12 mouse cellular contexts compared by ENCODE assay signal in genomic region chr2:162914519-162914918, GRCm38 (mm10). TPM values are rescaled to one million over a fixed set of nuclear protein-coding genes. Genes with fewer than 3 reads are reported as not detected.
DNase-seq lines count a peak whose midpoint lies in the region; ATAC-seq lines count a peak whose summit lies in the region.
"Had no signal": no experiment of that assay in that cellular context is flagged by ENCODE, and none has a peak within 500 bp of the region (broad histone marks: within the 10 kb centered on the region; RNA-seq: fewer than 3 reads in every experiment).

No protein-coding gene starts in this region.

- H3K27ac ChIP-seq in kidney, embryonic 16.5 days (ENCODE audit: low read length): no peak overlapping the region
- H3K27ac ChIP-seq: hindbrain, embryonic 15.5 days; limb, embryonic 13.5 days; midbrain, embryonic 13.5 days had no signal

- no peak for ATAC-seq in kidney, embryonic 16.5 days (ENCODE audit: low FRiP score, low TSS enrichment)
- no peak for ATAC-seq in granulocyte monocyte progenitor cell, adult 5-6 weeks (replicated peaks; ENCODE audit: poor library complexity, severe bottlenecking)
- ATAC-seq: midbrain, embryonic 13.5 days had no signal

- H3K9me3 ChIP-seq in kidney, embryonic 16.5 days (ENCODE audit: low read length): no peaks in the 10 kb centered on the region
- H3K9me3 ChIP-seq: hindbrain, embryonic 15.5 days; limb, embryonic 13.5 days; midbrain, embryonic 13.5 days had no signal

- H3K27me3 ChIP-seq in kidney, embryonic 16.5 days (ENCODE audit: insufficient read depth, low read length): no peaks in the 10 kb centered on the region
- H3K27me3 ChIP-seq: hindbrain, embryonic 15.5 days; limb, embryonic 13.5 days had no signal

- H3K4me2 ChIP-seq in kidney, embryonic 16.5 days (replicated peaks; ENCODE audit: low read depth, low read length): no peak overlapping the region
- H3K4me2 ChIP-seq: hindbrain, embryonic 15.5 days; limb, embryonic 13.5 days; midbrain, embryonic 13.5 days had no signal

- WGBS in kidney, embryonic 16.5 days: 53% methylated on average over 2 of the region's 2 CpGs

- no peaks in the 10 kb centered on the region for H3K4me1 ChIP-seq in kidney, embryonic 16.5 days (ENCODE audit: insufficient read depth, low read length)
- H3K4me1 ChIP-seq: hindbrain, embryonic 15.5 days; limb, embryonic 13.5 days; midbrain, embryonic 13.5 days had no signal

- DNase-seq in embryo, embryonic 10 days (ENCODE audit: low spot score): peak; percentile 39
- DNase-seq in embryo, embryonic 9.5 days (ENCODE audit: extremely low spot score): no peak
- peak; percentile 64 for DNase-seq in kidney, adult 9 months
- DNase-seq in right cerebral cortex, postnatal 10 days (ENCODE audit: low spot score in 2 of 2): peak; percentile 44 to 55
- DNase-seq in right cerebral cortex, postnatal 4 days: no peak
- no peak for DNase-seq in natural killer cell, adult 2 months (ENCODE audit: low spot score in 2 of 2)
- DNase-seq: gastrocnemius, postnatal 36 days had no signal

- H3K9ac ChIP-seq in kidney, embryonic 16.5 days (replicated peaks; ENCODE audit: low read length): no peak overlapping the region
- H3K9ac ChIP-seq: hindbrain, embryonic 15.5 days; limb, embryonic 13.5 days; midbrain, embryonic 13.5 days had no signal

- no peak overlapping the region for H3K4me3 ChIP-seq in kidney, embryonic 16.5 days (ENCODE audit: low read length)
- H3K4me3 ChIP-seq: hindbrain, embryonic 15.5 days; limb, embryonic 13.5 days; midbrain, embryonic 13.5 days had no signal

- no peaks in the 10 kb centered on the region for H3K36me3 ChIP-seq in kidney, embryonic 16.5 days (ENCODE audit: insufficient read depth, low read length)
- H3K36me3 ChIP-seq: hindbrain, embryonic 15.5 days; limb, embryonic 13.5 days; midbrain, embryonic 13.5 days had no signal

RNA-seq across cellular contexts. Expression of gene Srsf6, which starts 16.8 kb away (rescaled TPM):
- 206 and 214 TPM in 2 replicates for polyA plus RNA-seq in kidney, embryonic 16.5 days (2015; fragmentation: Nextera tagmentation; extraction: Ambion mirVana)
- 240 and 262 TPM in 2 replicates for total RNA-seq in granulocyte monocyte progenitor cell, adult 5-6 weeks (2014; fragmentation: Nextera tagmentation)
- total RNA-seq in granulocyte monocyte progenitor cell, adult 5-6 weeks (2017): 224 and 259 TPM in 2 replicates

RNA-seq across cellular contexts. Expression of gene L3mbtl1, which starts 28.8 kb away (rescaled TPM):
- polyA plus RNA-seq in kidney, embryonic 16.5 days (2015; fragmentation: Nextera tagmentation; extraction: Ambion mirVana): 0.09 and 0.14 TPM in 2 replicates
- total RNA-seq in granulocyte monocyte progenitor cell, adult 5-6 weeks (2014; fragmentation: Nextera tagmentation): not detected in 2 replicates
- not detected in 2 replicates for total RNA-seq in granulocyte monocyte progenitor cell, adult 5-6 weeks (2017)
- total RNA-seq: gastrocnemius, postnatal 36 days had no signal

Comparison
In these comparisons a context has a peak if more than half of its experiments do, and no peak if none do; other contexts are left out.
1. DNase-seq: peak in embryo, embryonic 10 days (single experiment), kidney, adult 9 months (single experiment) and right cerebral cortex, postnatal 10 days (2 of 2); none in embryo, embryonic 9.5 days (single experiment), right cerebral cortex, postnatal 4 days (single experiment) and natural killer cell, adult 2 months (0 of 2).